Mouse (Mus musculus) embryonic fibroblast, embryonic 13.5 days (primary cell): ENCODE results near the gene Eci2.
"Not testable (repeated sequence)": the region's sequence is repeated elsewhere in the genome, so short reads cannot be mapped to it uniquely, and the experiment has no call there.

Experiments used
- CTCF ChIP-seq: IDR thresholded peaks from 2 replicates; pipeline ENCODE4 v1.5.1; 2011; ENCODE audit warnings: mild to moderate bottlenecking, control low read depth, low read length, moderate library complexity, borderline replicate concordance; ENCODE audit not compliant: insufficient read depth
- POLR2A ChIP-seq: IDR thresholded peaks from 2 replicates; pipeline ENCODE4 v1.6.1; 2011; ENCODE audit warnings: low read depth, mild to moderate bottlenecking, control low read depth, low read length, moderate library complexity

GRCm38 (mm10) chr13:34951437-34951836 is 75.5 kb downstream of the Eci2 start:
- not testable (repeated sequence) for TF ChIP-seq CTCF, POLR2A
